ENCODE assay signal across 12 mouse cellular contexts in the genomic region with DNA sequence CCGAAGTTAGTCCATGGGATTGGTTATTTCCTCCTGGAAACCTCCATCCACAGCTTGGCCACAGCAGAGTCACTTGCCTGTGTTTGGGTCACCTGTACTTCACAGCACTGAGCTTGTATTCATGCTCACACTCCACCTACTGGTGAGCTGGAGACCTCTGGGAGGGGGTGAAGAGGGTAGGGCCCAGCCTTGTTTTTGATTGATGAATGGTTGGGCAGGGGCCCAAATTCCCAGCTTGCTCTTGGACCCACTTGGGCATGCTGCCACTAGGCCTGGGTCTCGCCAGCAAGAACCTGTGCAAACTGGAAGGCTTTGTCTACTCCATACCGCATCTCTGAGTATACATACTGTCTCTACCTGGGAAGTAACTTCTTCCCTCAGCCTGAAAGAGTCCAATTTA. TPM values are rescaled to one million over a fixed set of nuclear protein-coding genes. Genes with fewer than 3 reads are reported as not detected.
DNase-seq lines count a peak whose midpoint lies in the region; ATAC-seq and TF ChIP-seq lines count a peak whose summit lies in the region.
"Had no signal": no experiment of that assay in that cellular context is flagged by ENCODE, and none has a peak within 500 bp of the region (broad histone marks: within the 10 kb centered on the region; RNA-seq: fewer than 3 reads in every experiment).

No protein-coding gene starts in this region.

- TF ChIP-seq CTCF in liver, embryonic 14.5 days (IDR thresholded peaks at IDR 0.05; ENCODE audit: low read depth) = peak; percentile 59
- peak; percentile 12; the same call in 1 of the 2 replicates for TF ChIP-seq CTCF in bone marrow, adult 2 months (IDR thresholded peaks at IDR 0.05; ENCODE audit: control insufficient read depth, insufficient read depth, low read length)

- TF ChIP-seq EP300 in liver, embryonic 14.5 days (IDR thresholded peaks at IDR 0.05; ENCODE audit: low read depth) = no peak

- peaks cover 3% of the 10 kb centered on the region for H3K4me1 ChIP-seq in hindbrain, embryonic 13.5 days (replicated peaks)
- H3K4me1 ChIP-seq in hindbrain, embryonic 10.5 days (replicated peaks) = peaks cover 5% of the 10 kb centered on the region; the same call in 1 of the 2 replicates
- H3K4me1 ChIP-seq in liver, embryonic 14.5 days (replicated peaks; ENCODE audit: control insufficient read depth in 2 of 2, insufficient read depth in 2 of 2, low read length in 1 of 2) = peaks cover 0 to 7% of the 10 kb centered on the region in 2 experiments; a peak in 2 of 4 replicates
- H3K4me1 ChIP-seq in bone marrow, adult 2 months (ENCODE audit: control insufficient read depth, insufficient read depth, low read length) = no peaks in the 10 kb centered on the region

- ATAC-seq in hindbrain, embryonic 13.5 days (ENCODE audit: low FRiP score) = peak; percentile 71
- ATAC-seq in liver, embryonic 14.5 days (ENCODE audit: insufficient read depth) = peak; percentile 16; the same call in 1 of the 2 replicates
- ATAC-seq: midbrain, embryonic 13.5 days; Patski had no signal

- H3K27me3 ChIP-seq in hindbrain, embryonic 13.5 days = no peaks in the 10 kb centered on the region
- H3K27me3 ChIP-seq in hindbrain, embryonic 10.5 days (ENCODE audit: insufficient read depth, poor library complexity, severe bottlenecking) = no peaks in the 10 kb centered on the region
- no peaks in the 10 kb centered on the region for H3K27me3 ChIP-seq in liver, embryonic 14.5 days (ENCODE audit: control insufficient read depth, insufficient read depth, low read length)
- H3K27me3 ChIP-seq: midbrain, embryonic 13.5 days; Patski had no signal

- WGBS in hindbrain, embryonic 13.5 days = 72% methylated on average over 3 of the region's 3 CpGs
- WGBS in hindbrain, embryonic 10.5 days = 78% methylated on average over 3 of the region's 3 CpGs
- WGBS in liver, embryonic 14.5 days (ENCODE audit: insufficient replicate concordance) = 78% methylated on average over 3 of the region's 3 CpGs
- 79% methylated on average over 3 of the region's 3 CpGs for WGBS in bone marrow, adult 2 months

- H3K36me3 ChIP-seq in hindbrain, embryonic 13.5 days = peaks cover 23% of the 10 kb centered on the region
- peaks cover 31% of the 10 kb centered on the region for H3K36me3 ChIP-seq in hindbrain, embryonic 10.5 days
- H3K36me3 ChIP-seq in liver, embryonic 14.5 days (replicated peaks; ENCODE audit: control insufficient read depth, insufficient read depth, low read depth) = peaks cover 30% of the 10 kb centered on the region

- no peaks in the 10 kb centered on the region for H3K9me3 ChIP-seq in hindbrain, embryonic 13.5 days
- H3K9me3 ChIP-seq in hindbrain, embryonic 10.5 days = no peaks in the 10 kb centered on the region
- no peaks in the 10 kb centered on the region for H3K9me3 ChIP-seq in liver, embryonic 14.5 days (ENCODE audit: control insufficient read depth, low read length)
- H3K9me3 ChIP-seq: liver, embryonic 15.5 days had no signal

- H3K27ac ChIP-seq in hindbrain, embryonic 13.5 days = no peak overlapping the region
- no peak overlapping the region for H3K27ac ChIP-seq in hindbrain, embryonic 10.5 days
- H3K27ac ChIP-seq in liver, embryonic 14.5 days = no peak overlapping the region
- no peak overlapping the region for H3K27ac ChIP-seq in bone marrow, adult 2 months (ENCODE audit: control insufficient read depth, insufficient read depth, low read depth, low read length, poor library complexity)
- H3K27ac ChIP-seq: midbrain, embryonic 13.5 days had no signal

- no peak overlapping the region for H3K9ac ChIP-seq in hindbrain, embryonic 13.5 days
- no peak overlapping the region for H3K9ac ChIP-seq in liver, embryonic 14.5 days (replicated peaks)
- H3K9ac ChIP-seq: liver, embryonic 15.5 days; midbrain, embryonic 13.5 days had no signal

- H3K4me3 ChIP-seq in hindbrain, embryonic 13.5 days = no peak overlapping the region
- H3K4me3 ChIP-seq in hindbrain, embryonic 10.5 days = no peak overlapping the region
- no peak overlapping the region for H3K4me3 ChIP-seq in liver, embryonic 14.5 days (ENCODE audit: insufficient read depth in 1 of 2, low read depth in 2 of 2, low read length in 2 of 2)
- no peak overlapping the region for H3K4me3 ChIP-seq in bone marrow, adult 2 months (replicated peaks; ENCODE audit: control insufficient read depth, low read depth, low read length)
- H3K4me3 ChIP-seq: liver, embryonic 15.5 days; midbrain, embryonic 13.5 days had no signal

- no peak overlapping the region for H3K4me2 ChIP-seq in hindbrain, embryonic 13.5 days
- no peak overlapping the region for H3K4me2 ChIP-seq in liver, embryonic 14.5 days (ENCODE audit: low read depth)
- H3K4me2 ChIP-seq: liver, embryonic 15.5 days; midbrain, embryonic 13.5 days had no signal

- no peak for TF ChIP-seq POLR2A in bone marrow, adult 2 months (IDR thresholded peaks at IDR 0.05; ENCODE audit: borderline replicate concordance, control insufficient read depth, low read depth, low read length)

- DNase-seq in hindbrain, embryonic 10.5 days (ENCODE audit: low spot score) = no peak
- no peak for DNase-seq in liver, embryonic 14.5 days (ENCODE audit: low read depth in 3 of 3, low spot score in 3 of 3)
- DNase-seq in liver (no peak), ES-CJ7 (ENCODE audit: low read depth, low spot score) (peak; percentile 90)
- no peak for DNase-seq in adrenal gland, postnatal 25 days
- DNase-seq: cerebellum, postnatal 25 days; thymus, postnatal 14 days had no signal

RNA-seq across cellular contexts. Expression of a gene that starts 8.4 kb away (rescaled TPM):
- 18.0 and 19.1 TPM in 2 replicates for polyA plus RNA-seq in hindbrain, embryonic 13.5 days (2015; fragmentation: Nextera tagmentation; extraction: Ambion mirVana)
- polyA plus RNA-seq in hindbrain, embryonic 10.5 days (2016; fragmentation: Nextera tagmentation; extraction: Ambion mirVana) = 7.8 and 8.4 TPM in 2 replicates
- polyA plus RNA-seq in liver, embryonic 14.5 days (2012; rRNA removed) = 15.3 and 19.4 TPM in 2 replicates
- 3.8 and 4.6 TPM in 2 replicates for polyA plus RNA-seq in liver, embryonic 14.5 days (2014; fragmentation: Nextera tagmentation; extraction: Ambion mirVana)
- 70.2 and 105 TPM in 2 replicates for polyA plus RNA-seq in bone marrow, adult 2 months (2011; ENCODE audit: insufficient read depth, insufficient read length, low replicate concordance, missing spikeins)
- total RNA-seq in adrenal gland, postnatal 25 days (2021) = 34.8 and 52.2 TPM in 2 replicates

RNA-seq across cellular contexts. Expression of a gene that starts 26.6 kb away (rescaled TPM):
- 32.6 and 44.3 TPM in 2 replicates for polyA plus RNA-seq in hindbrain, embryonic 13.5 days (2015; fragmentation: Nextera tagmentation; extraction: Ambion mirVana)
- polyA plus RNA-seq in hindbrain, embryonic 10.5 days (2016; fragmentation: Nextera tagmentation; extraction: Ambion mirVana) = 42.5 and 69.9 TPM in 2 replicates
- 157 and 235 TPM in 2 replicates for polyA plus RNA-seq in liver, embryonic 14.5 days (2012; rRNA removed)
- 388 and 433 TPM in 2 replicates for polyA plus RNA-seq in liver, embryonic 14.5 days (2014; fragmentation: Nextera tagmentation; extraction: Ambion mirVana)
- 210 and 334 TPM in 2 replicates for polyA plus RNA-seq in bone marrow, adult 2 months (2011; ENCODE audit: insufficient read depth, insufficient read length, low replicate concordance, missing spikeins)
- 37.9 and 42.6 TPM in 2 replicates for total RNA-seq in adrenal gland, postnatal 25 days (2021)
